Mouse (Mus musculus) heart, adult 2 months (tissue): ENCODE data around the gene Stim1. TPM values are rescaled to one million over a fixed set of nuclear protein-coding genes. Genes with fewer than 3 reads are reported as not detected.

Experiments used
- DNase-seq, 2 experiments: peaks; one replicate each; pipeline ENCODE4 v3.0.0; 2021
- H3K27ac ChIP-seq: fragments of 200-600 bp; 2 replicates; pipeline ENCODE4 v1.8.1; 2022
- H3K27me3 ChIP-seq: fragments of 200-500 bp; 2 replicates; pipeline ENCODE4 v1.6.1; 2012; ENCODE audit warnings: mild to moderate bottlenecking, low read length, inconsistent platforms, mixed read lengths; ENCODE audit not compliant: control insufficient read depth, insufficient read depth
- H3K36me3 ChIP-seq: fragments of 200-500 bp; 2 replicates; pipeline ENCODE4 v1.6.1; 2012; ENCODE audit warnings: low read length, inconsistent platforms; ENCODE audit not compliant: control insufficient read depth, insufficient read depth
- H3K4me1 ChIP-seq: fragments of 200-500 bp; 2 replicates; pipeline ENCODE4 v1.6.1; 2011; ENCODE audit warnings: low read length; ENCODE audit not compliant: control insufficient read depth, insufficient read depth
- H3K4me3 ChIP-seq: fragments of 200-600 bp; 2 replicates; pipeline ENCODE4 v1.8.1; 2022
- H3K79me2 ChIP-seq: fragments of 200-500 bp; replicated peaks from 2 replicates; pipeline ENCODE4 v1.6.1; 2012; ENCODE audit warnings: mild to moderate bottlenecking, inconsistent platforms, low read length, moderate library complexity, mixed read lengths; ENCODE audit not compliant: control insufficient read depth, insufficient read depth
- H3K9ac ChIP-seq: fragments of 200-500 bp; 2 replicates; pipeline ENCODE4 v1.6.1; 2012; ENCODE audit warnings: low read depth, mild to moderate bottlenecking, control low read depth, inconsistent platforms, low read length, mixed read lengths
- CTCF ChIP-seq: fragments of 200-600 bp; IDR thresholded peaks from 2 replicates; pipeline ENCODE4 v1.8.1; 2022; ENCODE audit warnings: antibody characterized with exemption, mild to moderate bottlenecking, moderate library complexity
- EP300 ChIP-seq: fragments of 200-500 bp; IDR thresholded peaks from 2 replicates; pipeline ENCODE4 v1.6.1; 2011; ENCODE audit warnings: low read depth, low read length, control low read depth; ENCODE audit not compliant: insufficient read depth
- POLR2A ChIP-seq: fragments of 200-500 bp; IDR thresholded peaks from 2 replicates; pipeline ENCODE4 v1.6.1; 2011; ENCODE audit warnings: mild to moderate bottlenecking, low read depth, low read length, control low read depth; ENCODE audit not compliant: insufficient read depth
- WGBS: fragments of 180-500 bp; shearing (Covaris S2); methylation state at CpG from one replicate; pipeline ENCODE4 v1.1.7; 2018; 5-methylcytosine and 5-hydroxymethylcytosine counted together
- intact Hi-C: fragments of 180-260 bp; cut with DNase I; formaldehyde crosslinking; loops from one replicate; pipeline ENCODE4 v1.15.1; 2025
- long read RNA-seq: library from polyadenylated mRNA; stranded (forward); transcript quantifications from one replicate; pipeline ENCODE4 v2.0.0, GENCODE M21; 2021
- polyA plus RNA-seq: library from polyadenylated mRNA; depleted of rRNA; stranded (reverse); fragments of >200 nt; gene quantifications from 2 replicates; pipeline ENCODE4 v1.2.3, GENCODE M21; 2012; rRNA removed
- total RNA-seq, 2 experiments: library from RNA; stranded (reverse); gene quantifications; 2 replicates each; pipeline ENCODE4 v1.2.3; 2021

The Stim1 gene
- total RNA-seq (10 to 100 TPM; 23.9 to 24.1 TPM), polyA plus RNA-seq (22.8 and 26.8 TPM in 2 replicates)
- long read RNA-seq, full-length matches to known transcripts, result 1 of 10 reads
- long read RNA-seq, partial matches to known transcripts, result 0 of 10 reads
- long read RNA-seq, other reads (novel, unspliced or antisense), result 9 of 10 reads

- no peak for DNase-seq
- Histone ChIP-seq H3K4me1 (peaks cover 6% of the 10 kb centered on the region), H3K9ac (peak within 1 kb of the TSS; percentile 93), H3K36me3 (peaks cover 16% of the 10 kb centered on the region), H3K27me3 (no peaks in the 10 kb centered on the region), H3K4me3 (peak within 1 kb of the TSS; percentile 94), H3K79me2 (no peaks in the 10 kb centered on the region), H3K27ac (peak within 1 kb of the TSS; percentile 87)
- intact Hi-C loops, result loop anchor here (5.0 to 10.0 kb wide), 3 partner anchors 45 to 297 kb away; partner anchors contain the start of gene Trim21
- TF ChIP-seq CTCF (no peak), POLR2A (0 out of 2 replicates have a peak, but pooled peaks have one; percentile 18), EP300 (no peak)
- WGBS, result 2% methylated on average over 60 of the region's 73 CpGs
Observed at GRCm38 (mm10) chr7:102267601-102268394, at the start of gene Stim1. Stim1 (plus strand) TSS chr7:102267806.

GRCm38 (mm10) chr7:102221899-102222298, 45.7 kb upstream of the Stim1 start:
- H3K9ac ChIP-seq, result no peak overlapping the region
- peaks cover 6% of the 10 kb centered on the region; the same call in 1 of the 2 replicates for H3K36me3 ChIP-seq
- WGBS, result 31% methylated on average over 1 of the region's 1 CpGs
- peak overlapping the region; percentile 50 for H3K27ac ChIP-seq
- TF ChIP-seq POLR2A (no peak), CTCF (no peak), EP300 (no peak)
- no peaks in the 10 kb centered on the region for H3K27me3 ChIP-seq
- peaks cover 9% of the 10 kb centered on the region for H3K4me1 ChIP-seq
- no peak for DNase-seq
- no peaks in the 10 kb centered on the region for H3K79me2 ChIP-seq
- intact Hi-C loops, result loop anchor here (1.0 to 2.0 kb wide), 3 partner anchors 11 to 28 kb away; no protein-coding TSS in a partner anchor
- no peak overlapping the region for H3K4me3 ChIP-seq

GRCm38 (mm10) chr7:102222336-102222735, 45.3 kb upstream of the Stim1 start:
- Histone ChIP-seq H3K9ac (peak overlapping the region; percentile 89; the same call in 1 of the 2 replicates), H3K27me3 (no peaks in the 10 kb centered on the region), H3K27ac (peak overlapping the region; percentile 74), H3K4me1 (peaks cover 9% of the 10 kb centered on the region), H3K79me2 (no peaks in the 10 kb centered on the region), H3K36me3 (peaks cover 6% of the 10 kb centered on the region; the same call in 1 of the 2 replicates), H3K4me3 (peak overlapping the region; percentile 75)
- no peak for DNase-seq
- intact Hi-C loops, result loop anchor here (1.0 to 2.0 kb wide), 2 partner anchors 20 to 28 kb away; no protein-coding TSS in a partner anchor
- WGBS, result under 1% methylated on average over 9 of the region's 13 CpGs
- TF ChIP-seq CTCF (peak; percentile 63), EP300 (no peak), POLR2A (no peak)

GRCm38 (mm10) chr7:102222830-102223556, 44.6 kb upstream of the Stim1 start:
- Histone ChIP-seq H3K9ac (peak overlapping the region; percentile 89), H3K4me3 (peak overlapping the region; percentile 75), H3K79me2 (no peaks in the 10 kb centered on the region), H3K27me3 (no peaks in the 10 kb centered on the region), H3K4me1 (peaks cover 9% of the 10 kb centered on the region), H3K27ac (peak overlapping the region; percentile 74), H3K36me3 (peaks cover 6% of the 10 kb centered on the region; the same call in 1 of the 2 replicates)
- TF ChIP-seq POLR2A (peak; percentile 61), EP300 (no peak)
- DNase-seq, result peak; percentile 83 to 84
- intact Hi-C loops, result loop anchor here (1.0 to 2.0 kb wide), 2 partner anchors 20 to 27 kb away; no protein-coding TSS in a partner anchor
- WGBS, result 2% methylated on average over 31 of the region's 31 CpGs

GRCm38 (mm10) chr7:102223883-102224738, 43.5 kb upstream of the Stim1 start:
- Histone ChIP-seq H3K27me3 (no peaks in the 10 kb centered on the region), H3K27ac (peak overlapping the region; percentile 74; the same call in 1 of the 2 replicates), H3K4me3 (no peak overlapping the region), H3K79me2 (no peaks in the 10 kb centered on the region), H3K36me3 (peaks cover 6% of the 10 kb centered on the region; the same call in 1 of the 2 replicates), H3K4me1 (peaks cover 9% of the 10 kb centered on the region), H3K9ac (no peak overlapping the region)
- 60% methylated on average over 5 of the region's 5 CpGs for WGBS
- no peak for TF ChIP-seq POLR2A
- intact Hi-C loops, result loop anchor here (2.0 kb wide), 1 partner anchor 19 kb away; no protein-coding TSS in a partner anchor
- DNase-seq, result no peak
